Mouse (Mus musculus) kidney, adult 2 months (tissue): ENCODE measurements around the gene Faap20. TPM values are rescaled to one million over a fixed set of nuclear protein-coding genes. Genes with fewer than 3 reads are reported as not detected.

Experiments used
- DNase-seq: peaks from one replicate; pipeline ENCODE4 v3.0.0; 2021
- H3K27ac ChIP-seq: fragments of 200-500 bp; 2 replicates; pipeline ENCODE4 v1.5.1; 2012; ENCODE audit warnings: low read depth, low read length, control low read depth, inconsistent platforms; ENCODE audit not compliant: insufficient read depth
- H3K27me3 ChIP-seq: fragments of 200-500 bp; replicated peaks from 2 replicates; pipeline ENCODE4 v1.6.1; 2012; ENCODE audit warnings: mild to moderate bottlenecking, moderate library complexity, low read length, inconsistent platforms; ENCODE audit not compliant: control insufficient read depth, insufficient read depth
- H3K36me3 ChIP-seq: fragments of 200-500 bp; 2 replicates; pipeline ENCODE4 v1.6.1; 2012; ENCODE audit warnings: mild to moderate bottlenecking, moderate library complexity, low read length, inconsistent platforms; ENCODE audit not compliant: control insufficient read depth, insufficient read depth
- H3K4me1 ChIP-seq: fragments of 200-500 bp; 2 replicates; pipeline ENCODE4 v1.6.1; 2011; ENCODE audit warnings: low read length; ENCODE audit not compliant: control insufficient read depth, insufficient read depth
- H3K4me3 ChIP-seq: fragments of 200-500 bp; 2 replicates; pipeline ENCODE4 v1.5.1; 2011; ENCODE audit warnings: mild to moderate bottlenecking, low read depth, low read length, control low read depth; ENCODE audit not compliant: insufficient read depth
- CTCF ChIP-seq: fragments of 200-500 bp; conservative IDR thresholded peaks from 2 replicates; pipeline ENCODE4 v1.5.1; 2011; ENCODE audit warnings: low read depth, mild to moderate bottlenecking, control low read depth, low read length, moderate library complexity, mixed read lengths; ENCODE audit not compliant: insufficient read depth, insufficient read length
- POLR2A ChIP-seq: fragments of 200-500 bp; IDR thresholded peaks from one replicate; pipeline ENCODE4 v1.6.1; 2011; ENCODE audit warnings: low read depth, low read length, control low read depth
- WGBS: fragments of 180-500 bp; shearing (Covaris S2); methylation state at CpG from one replicate; pipeline ENCODE4 v1.1.7; 2018; 5-methylcytosine and 5-hydroxymethylcytosine counted together
- polyA plus RNA-seq: library from polyadenylated mRNA; depleted of rRNA; stranded (reverse); fragments of >200 nt; gene quantifications from 2 replicates; pipeline ENCODE4 v1.2.3, GENCODE M21; 2012

Gene Faap20
- polyA plus RNA-seq, 1 experiment, result 68.9 TPM

DNA sequence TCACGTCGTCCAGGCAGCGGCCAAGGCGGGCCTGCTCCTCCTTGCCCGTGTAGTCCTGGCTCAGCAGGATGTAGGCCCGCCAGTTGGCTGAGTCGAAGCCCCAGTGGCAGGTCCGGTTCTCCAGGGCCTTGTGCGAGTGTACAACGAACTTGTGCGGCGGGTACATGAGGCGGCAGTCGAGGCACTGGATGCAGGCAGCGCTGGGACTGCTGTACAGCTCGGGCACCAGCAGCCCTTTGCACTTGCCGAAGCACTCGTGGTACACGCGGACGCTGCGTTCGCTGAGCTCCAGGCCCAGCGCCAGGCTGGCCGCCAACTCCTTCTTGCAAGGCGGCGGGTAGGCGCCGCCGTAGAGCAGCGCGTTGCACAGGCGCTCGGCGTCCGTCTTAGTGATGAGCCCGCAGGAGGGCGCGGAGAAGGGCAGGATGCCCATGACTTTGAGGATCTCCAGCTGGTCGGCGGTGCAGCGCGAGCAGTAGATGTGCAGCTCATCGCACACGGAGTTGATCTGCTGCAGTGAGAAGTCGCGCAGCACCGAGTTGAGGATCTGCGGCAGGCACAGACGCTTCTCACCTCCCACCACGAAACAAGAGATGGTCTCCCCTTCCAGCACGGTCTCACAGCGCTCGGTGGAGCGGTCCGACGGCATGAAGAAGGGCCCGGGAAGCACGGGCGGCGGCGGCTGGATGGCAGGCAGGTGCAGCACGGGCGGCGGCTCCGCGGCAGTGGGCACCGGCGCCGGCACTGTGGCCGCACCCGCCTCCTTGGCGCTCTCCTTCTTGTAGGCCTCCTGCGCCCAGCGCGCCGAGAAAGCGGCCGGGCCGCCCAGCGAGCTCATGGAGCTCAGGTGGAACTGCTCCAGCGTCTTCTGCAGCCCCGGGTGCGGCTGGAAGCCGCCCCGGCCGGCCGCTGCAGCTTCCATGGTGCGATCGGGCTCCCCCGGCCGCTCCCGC, 27.7 kb upstream of the Faap20 start:
- peak overlapping the region; percentile 98 for H3K4me3 ChIP-seq
- H3K36me3 ChIP-seq, result no peaks in the 10 kb centered on the region
- H3K27me3 ChIP-seq, result no peaks in the 10 kb centered on the region
- DNase-seq, result peak; percentile 91
- peak overlapping the region; percentile 65 for H3K27ac ChIP-seq
- peaks cover 48% of the 10 kb centered on the region for H3K4me1 ChIP-seq
- under 1% methylated on average over 92 of the region's 93 CpGs for WGBS
- no peak for TF ChIP-seq CTCF
- no peak for TF ChIP-seq POLR2A

- H3K27me3 ChIP-seq, result no peaks in the 10 kb centered on the region
- peaks cover 42% of the 10 kb centered on the region for H3K4me1 ChIP-seq
- TF ChIP-seq CTCF, result no peak
- TF ChIP-seq POLR2A, result no peak
- DNase-seq, result no peak
- H3K4me3 ChIP-seq, result peak within 1 kb of the TSS; percentile 98
- WGBS, result 22% methylated on average over 60 of the region's 63 CpGs
- peak within 1 kb of the TSS; percentile 99 for H3K27ac ChIP-seq
- no peaks in the 10 kb centered on the region for H3K36me3 ChIP-seq
Measured at GRCm38 (mm10) chr4:155222552-155222840, 27.1 kb upstream of the Faap20 start, which contains the start of gene Ski. TSS of gene Ski (minus strand) at chr4:155222592.

DNA sequence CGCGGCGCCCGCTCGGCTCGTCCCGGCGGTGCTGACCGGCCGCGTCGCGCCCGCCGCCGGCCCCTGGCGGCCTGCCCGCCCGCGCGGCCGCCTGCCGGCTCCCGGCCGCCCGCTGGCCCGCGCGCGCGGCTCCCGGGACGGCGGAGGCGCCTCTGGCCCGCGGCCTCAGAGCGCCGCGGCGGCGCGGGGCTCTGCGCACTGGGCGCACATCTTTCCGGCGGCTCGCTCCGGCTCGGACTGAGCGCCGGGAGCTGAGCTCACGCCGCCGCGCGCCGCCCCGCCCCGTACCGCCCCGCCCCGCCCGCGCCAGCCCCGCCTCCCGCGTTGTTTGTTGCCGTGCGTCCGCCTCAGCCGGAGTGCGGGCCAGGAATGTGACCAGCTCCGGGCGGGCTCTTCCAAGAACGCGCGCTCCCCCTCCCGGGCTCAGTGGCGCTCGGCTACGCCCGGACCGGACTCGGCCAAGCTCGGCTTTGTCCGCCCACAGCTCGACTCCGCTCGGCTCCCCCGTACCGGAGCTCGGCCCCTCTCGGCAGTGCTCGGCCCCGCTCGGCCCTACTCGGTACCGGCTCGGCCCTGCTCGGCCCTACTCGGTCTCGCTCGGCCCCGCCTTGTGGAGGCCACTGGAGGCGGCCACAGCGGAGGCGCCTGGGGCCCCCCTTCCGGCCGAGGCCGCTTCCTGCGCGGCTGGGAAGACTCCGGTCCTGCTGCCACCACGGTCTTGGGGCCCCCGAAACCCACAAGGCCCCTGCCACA, 26.6 kb upstream of the Faap20 start:
- TF ChIP-seq CTCF (0 out of 2 replicates have a peak, but pooled peaks have one; percentile 15), POLR2A (peak; percentile 55)
- H3K36me3 ChIP-seq, result no peaks in the 10 kb centered on the region
- peak overlapping the region; percentile 99 for H3K27ac ChIP-seq
- 12% methylated on average over 116 of the region's 116 CpGs for WGBS
- H3K27me3 ChIP-seq, result no peaks in the 10 kb centered on the region
- H3K4me1 ChIP-seq, result peaks cover 37% of the 10 kb centered on the region
- peak; percentile 99 for DNase-seq
- peak overlapping the region; percentile 98 for H3K4me3 ChIP-seq

GRCm38 (mm10) chr4:155223594-155224528, 25.7 kb upstream of the Faap20 start:
- Histone ChIP-seq H3K27me3 (no peaks in the 10 kb centered on the region), H3K4me3 (peak overlapping the region; percentile 64), H3K36me3 (no peaks in the 10 kb centered on the region), H3K27ac (peak overlapping the region; percentile 99), H3K4me1 (peaks cover 28% of the 10 kb centered on the region)
- TF ChIP-seq CTCF (no peak), POLR2A (no peak)
- no peak for DNase-seq
- 35% methylated on average over 20 of the region's 20 CpGs for WGBS

DNA sequence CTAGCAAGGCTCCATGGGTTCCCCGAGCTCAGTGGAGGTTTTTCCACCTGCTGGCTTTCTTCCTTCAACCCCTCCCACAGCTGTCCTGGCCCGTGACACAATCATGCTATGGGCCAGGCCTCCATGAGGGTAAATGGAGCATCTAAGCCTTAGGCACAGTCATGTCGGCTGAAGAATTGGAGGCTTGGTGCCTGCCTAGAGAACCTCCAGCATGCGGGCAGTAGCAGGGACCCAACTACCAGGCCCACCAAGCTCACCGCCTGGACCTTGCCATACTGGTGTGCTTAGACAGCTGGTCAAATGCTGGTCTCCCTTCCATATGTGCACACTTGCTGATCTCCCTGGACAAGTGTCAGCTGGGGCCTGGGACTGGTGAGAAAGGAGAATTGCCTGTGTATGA, 23.7 kb upstream of the Faap20 start:
- TF ChIP-seq POLR2A (no peak), CTCF (no peak)
- no peak overlapping the region for H3K4me3 ChIP-seq
- 94% methylated on average over 5 of the region's 5 CpGs for WGBS
- no peak for DNase-seq
- H3K27me3 ChIP-seq, result no peaks in the 10 kb centered on the region
- peaks cover 10% of the 10 kb centered on the region; the same call in 1 of the 2 replicates for H3K4me1 ChIP-seq
- H3K27ac ChIP-seq, result no peak overlapping the region
- no peaks in the 10 kb centered on the region for H3K36me3 ChIP-seq

GRCm38 (mm10) chr4:155227986-155228385, 21.6 kb upstream of the Faap20 start:
- Histone ChIP-seq H3K4me1 (peaks cover 5% of the 10 kb centered on the region; the same call in 1 of the 2 replicates), H3K4me3 (no peak overlapping the region), H3K27ac (no peak overlapping the region), H3K27me3 (no peaks in the 10 kb centered on the region), H3K36me3 (no peaks in the 10 kb centered on the region)
- no peak for TF ChIP-seq CTCF
- no peak for TF ChIP-seq POLR2A
- WGBS, result 83% methylated on average over 4 of the region's 4 CpGs
- DNase-seq, result no peak
